Mouse (Mus musculus): ENCODE results near the gene Camsap2.

DNA sequence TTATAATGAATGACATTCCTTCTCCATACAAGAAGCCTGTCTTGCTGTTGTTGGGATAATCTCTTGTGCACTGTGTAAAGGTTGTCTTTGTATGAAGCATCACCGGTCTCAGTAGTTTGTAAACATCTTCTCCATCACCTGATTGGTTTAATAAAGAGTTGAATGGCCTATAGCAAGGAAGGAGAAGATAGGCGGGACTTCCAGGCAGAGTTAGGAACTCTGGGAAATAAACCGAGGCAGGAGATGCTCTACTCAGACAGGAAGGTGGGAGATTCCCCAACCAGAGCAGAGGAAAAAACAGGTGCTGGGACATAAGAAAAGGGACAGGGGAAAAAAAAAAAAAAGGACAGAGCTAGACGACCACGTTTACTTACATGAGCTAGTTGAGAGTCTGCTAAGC is 49.2 kb upstream of the Camsap2 start:
- TF ChIP-seq POLR2A (IDR thresholded peaks at IDR 0.05; ENCODE audit: low read depth, low read length) (no peak), CTCF (IDR thresholded peaks at IDR 0.05; ENCODE audit: borderline replicate concordance, insufficient read depth, low read length) (no peak)

Measured in embryonic fibroblast, embryonic 13.5 days (primary cell).